Mouse (Mus musculus) hindbrain, embryonic 16.5 days (tissue): ENCODE measurements around the gene Gjb5. TPM values are rescaled to one million over a fixed set of nuclear protein-coding genes. Genes with fewer than 3 reads are reported as not detected.

Experiments
- ATAC-seq: fragments of 200-750 bp; cut with Nextera tagmentation; 2 replicates; pipeline ENCODE4 v1.8.0; 2017; ENCODE audit warnings: moderate TSS enrichment, moderate library complexity
- H3K27ac ChIP-seq: fragments of 300-500 bp; sonication (generic); 2 replicates; pipeline ENCODE4 v1.5.1; 2014; ENCODE audit warnings: low read depth, mild to moderate bottlenecking, control low read depth, low read length, moderate library complexity
- H3K27me3 ChIP-seq: fragments of 300-500 bp; sonication (generic); replicated peaks from 2 replicates; pipeline ENCODE4 v1.6.1; 2014; ENCODE audit warnings: low read length; ENCODE audit not compliant: control insufficient read depth, insufficient read depth
- H3K36me3 ChIP-seq: fragments of 300-500 bp; sonication (generic); 2 replicates; pipeline ENCODE4 v1.6.1; 2014; ENCODE audit warnings: mild to moderate bottlenecking, low read length, moderate library complexity, mixed read lengths; ENCODE audit not compliant: control insufficient read depth, insufficient read depth
- H3K4me1 ChIP-seq: fragments of 300-500 bp; sonication (generic); 2 replicates; pipeline ENCODE4 v1.6.1; 2014; ENCODE audit warnings: low read depth, low read length; ENCODE audit not compliant: control insufficient read depth, insufficient read depth
- H3K4me2 ChIP-seq: fragments of 300-500 bp; sonication (generic); 2 replicates; pipeline ENCODE4 v1.6.1; 2014; ENCODE audit warnings: mild to moderate bottlenecking, low read length, control low read depth, moderate library complexity
- H3K4me3 ChIP-seq: fragments of 300-500 bp; sonication (generic); 2 replicates; pipeline ENCODE4 v1.5.1; 2014; ENCODE audit warnings: mild to moderate bottlenecking, low read length, control low read depth, moderate library complexity
- H3K9ac ChIP-seq: fragments of 300-500 bp; sonication (generic); 2 replicates; pipeline ENCODE4 v1.6.1; 2014; ENCODE audit warnings: low read depth, mild to moderate bottlenecking, control low read depth, low read length, moderate library complexity
- H3K9me3 ChIP-seq: fragments of 300-500 bp; sonication (generic); 2 replicates; pipeline ENCODE4 v1.6.1; 2014; ENCODE audit warnings: mild to moderate bottlenecking, low read length, moderate library complexity; ENCODE audit not compliant: control insufficient read depth
- WGBS: fragments of 180-500 bp; shearing (Covaris S2); extraction: QIAGEN DNeasy Blood & Tissue Kit; methylation state at CpG from one replicate; pipeline ENCODE4 v1.1.7; 2014; 5-methylcytosine and 5-hydroxymethylcytosine counted together
- polyA plus RNA-seq: library from polyadenylated mRNA; unstranded; fragments of >200 nt; fragmentation: Nextera tagmentation; extraction: Ambion mirVana; gene quantifications from 2 replicates; pipeline ENCODE4 v1.2.1, GENCODE M21; 2015

Gene Gjb5
- polyA plus RNA-seq, 1 experiment from 2014 or later = 0.34 TPM

GRCm38 (mm10) chr4:127354506-127355485 is 3.2 kb downstream of the Gjb5 start:
- Histone ChIP-seq H3K9me3 (no peaks in the 10 kb centered on the region), H3K4me3 (no peak overlapping the region), H3K4me1 (no peaks in the 10 kb centered on the region; the same call in 1 of the 2 replicates), H3K4me2 (no peak overlapping the region), H3K27ac (no peak overlapping the region), H3K27me3 (peaks cover 2% of the 10 kb centered on the region; the same call in 1 of the 2 replicates), H3K36me3 (no peaks in the 10 kb centered on the region), H3K9ac (no peak overlapping the region)
- WGBS = 63% methylated on average over 15 of the region's 15 CpGs
- no peak for ATAC-seq

- H3K9me3 ChIP-seq = no peaks in the 10 kb centered on the region
- no peak within 1 kb of the TSS for H3K4me2 ChIP-seq
- H3K27ac ChIP-seq = no peak within 1 kb of the TSS
- H3K4me1 ChIP-seq = no peaks in the 10 kb centered on the region; the same call in 1 of the 2 replicates
- H3K4me3 ChIP-seq = no peak within 1 kb of the TSS
- no peak within 1 kb of the TSS for H3K9ac ChIP-seq
- 37% methylated on average over 8 of the region's 8 CpGs for WGBS
- H3K27me3 ChIP-seq = peaks cover 2% of the 10 kb centered on the region; the same call in 1 of the 2 replicates
- no peaks in the 10 kb centered on the region for H3K36me3 ChIP-seq
- no peak for ATAC-seq
These were observed 4.0 kb downstream of the Gjb5 start, which contains the start of gene Gjb4 for GRCm38 (mm10) chr4:127353951-127354438. Gene Gjb4 (minus strand): TSS chr4:127354081.

- Histone ChIP-seq H3K9ac (no peak overlapping the region), H3K27ac (no peak overlapping the region), H3K4me1 (no peaks in the 10 kb centered on the region; the same call in 1 of the 2 replicates), H3K4me2 (no peak overlapping the region), H3K27me3 (no peaks in the 10 kb centered on the region), H3K36me3 (no peaks in the 10 kb centered on the region), H3K9me3 (no peaks in the 10 kb centered on the region), H3K4me3 (no peak overlapping the region)
- no peak for ATAC-seq
- 11% methylated on average over 1 of the region's 1 CpGs for WGBS
These were observed 5.4 kb downstream of the Gjb5 start for GRCm38 (mm10) chr4:127352594-127352993.

GRCm38 (mm10) chr4:127349560-127350300 is 8.3 kb downstream of the Gjb5 start:
- no peak overlapping the region for H3K9ac ChIP-seq
- H3K27ac ChIP-seq = no peak overlapping the region
- no peaks in the 10 kb centered on the region for H3K36me3 ChIP-seq
- H3K4me1 ChIP-seq = no peaks in the 10 kb centered on the region; the same call in 1 of the 2 replicates
- no peak for ATAC-seq
- H3K4me2 ChIP-seq = no peak overlapping the region
- H3K9me3 ChIP-seq = no peaks in the 10 kb centered on the region
- 75% methylated on average over 4 of the region's 4 CpGs for WGBS
- no peaks in the 10 kb centered on the region for H3K27me3 ChIP-seq
- no peak overlapping the region for H3K4me3 ChIP-seq

- H3K27ac ChIP-seq = no peak overlapping the region
- 77% methylated on average over 5 of the region's 5 CpGs for WGBS
- ATAC-seq = no peak
- no peaks in the 10 kb centered on the region for H3K36me3 ChIP-seq
- H3K9me3 ChIP-seq = no peaks in the 10 kb centered on the region
- H3K9ac ChIP-seq = no peak overlapping the region
- no peak overlapping the region for H3K4me2 ChIP-seq
- no peak overlapping the region for H3K4me3 ChIP-seq
- H3K4me1 ChIP-seq = no peaks in the 10 kb centered on the region
- no peaks in the 10 kb centered on the region for H3K27me3 ChIP-seq
These were observed 13.0 kb downstream of the Gjb5 start for GRCm38 (mm10) chr4:127345000-127345399.

DNA sequence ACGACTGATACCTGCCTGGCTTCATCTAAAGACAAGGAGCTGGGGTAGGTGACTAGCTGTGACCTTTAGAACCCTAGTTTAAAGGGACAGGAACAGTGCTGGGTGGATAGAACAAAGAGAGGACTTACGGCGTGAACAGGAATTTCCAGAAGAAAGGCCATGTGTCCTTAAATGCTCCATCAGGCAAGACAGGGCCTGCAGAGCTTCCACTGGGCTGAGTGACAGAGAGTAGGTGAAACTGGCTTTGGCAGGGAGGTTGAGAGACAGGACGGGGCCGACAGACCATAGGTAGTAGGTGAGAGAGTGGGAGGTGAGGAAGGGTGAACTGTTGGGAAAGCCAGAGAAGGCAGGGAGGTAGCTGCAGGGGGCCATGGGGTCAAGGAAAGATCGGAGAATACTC is 16.6 kb downstream of the Gjb5 start:
- H3K4me2 ChIP-seq = no peak overlapping the region
- H3K4me3 ChIP-seq = no peak overlapping the region
- H3K27me3 ChIP-seq = no peaks in the 10 kb centered on the region
- no peaks in the 10 kb centered on the region for H3K36me3 ChIP-seq
- no peak for ATAC-seq
- 69% methylated on average over 6 of the region's 6 CpGs for WGBS
- no peak overlapping the region for H3K9ac ChIP-seq
- no peaks in the 10 kb centered on the region for H3K4me1 ChIP-seq
- no peaks in the 10 kb centered on the region for H3K9me3 ChIP-seq
- no peak overlapping the region for H3K27ac ChIP-seq

- Histone ChIP-seq H3K4me3 (no peak overlapping the region), H3K4me2 (no peak overlapping the region), H3K9ac (no peak overlapping the region), H3K9me3 (no peaks in the 10 kb centered on the region), H3K4me1 (no peaks in the 10 kb centered on the region), H3K27me3 (peaks cover 2% of the 10 kb centered on the region), H3K36me3 (no peaks in the 10 kb centered on the region), H3K27ac (no peak overlapping the region)
- no peak for ATAC-seq
- WGBS = 89% methylated on average over 5 of the region's 5 CpGs
These were observed 20.3 kb downstream of the Gjb5 start for GRCm38 (mm10) chr4:127337668-127338067.

GRCm38 (mm10) chr4:127334870-127335504 is 23.0 kb downstream of the Gjb5 start:
- no peak overlapping the region for H3K9ac ChIP-seq
- no peak for ATAC-seq
- WGBS = 52% methylated on average over 5 of the region's 5 CpGs

More at GRCm38 (mm10) chr4:127334870-127335504, 23.0 kb downstream of the Gjb5 start:
- Histone ChIP-seq H3K36me3 (no peaks in the 10 kb centered on the region), H3K27ac (no peak overlapping the region), H3K9me3 (no peaks in the 10 kb centered on the region), H3K27me3 (peaks cover 16% of the 10 kb centered on the region), H3K4me2 (no peak overlapping the region), H3K4me1 (peaks cover 11% of the 10 kb centered on the region), H3K4me3 (no peak overlapping the region)
